Mouse (Mus musculus) telencephalon, adult 2 months (tissue): ENCODE data around the gene Zcchc7.
"Not testable (repeated sequence)": the region's sequence is repeated elsewhere in the genome, so short reads cannot be mapped to it uniquely, and the experiment has no call there.

ENCODE experiments used
- DNase-seq: peaks from one replicate; pipeline ENCODE4 v3.0.0-alpha.2; 2011; ENCODE audit warnings: low read depth, low spot score

Zcchc7 gene

DNA sequence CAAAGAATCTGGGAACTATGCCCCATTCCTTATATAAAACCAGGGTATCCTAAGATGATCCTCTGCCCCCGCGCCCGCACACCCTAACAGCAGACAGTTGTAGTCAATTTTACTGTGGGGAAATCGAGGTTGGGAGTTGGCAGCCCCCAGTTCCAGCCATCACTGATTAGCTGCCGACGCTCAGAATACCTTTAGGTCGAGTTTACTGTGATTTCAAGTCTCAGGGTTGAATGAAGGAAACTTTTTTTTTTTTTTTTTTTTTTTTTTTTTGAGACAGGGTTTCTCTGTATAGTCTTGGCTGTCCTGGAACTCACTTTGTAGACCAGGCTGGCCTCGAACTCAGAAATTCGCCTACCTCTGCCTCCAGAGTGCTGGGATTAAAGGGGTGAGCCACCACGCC lies 1.5 kb downstream of the Zcchc7 start:
- DNase-seq: not testable (repeated sequence)

DNA sequence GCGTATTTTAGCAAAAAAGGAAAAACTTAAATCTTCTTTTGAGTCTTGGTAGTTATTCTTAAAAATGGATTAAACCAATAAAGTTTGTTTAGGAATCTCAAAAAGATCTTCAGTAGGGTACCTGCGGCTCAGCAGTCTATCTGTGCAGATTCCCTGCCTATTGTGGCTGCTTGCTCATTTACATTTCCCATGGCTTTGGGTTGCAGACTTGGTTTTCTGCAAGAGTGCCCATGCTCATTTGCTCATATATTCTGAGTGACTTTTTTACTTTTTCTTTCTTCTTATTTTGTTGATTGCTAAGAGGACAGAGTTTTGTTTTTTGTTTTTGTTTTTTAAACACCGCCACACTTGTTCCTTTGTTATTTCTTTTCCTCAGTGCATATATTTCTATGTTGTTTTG lies 19.2 kb downstream of the Zcchc7 start:
- DNase-seq: no peak

GRCm38 (mm10) chr4:44776651-44777050 lies 21.0 kb downstream of the Zcchc7 start:
- no peak for DNase-seq

- DNase-seq: no peak
Measured at GRCm38 (mm10) chr4:44777101-44777500, 21.4 kb downstream of the Zcchc7 start.

DNA sequence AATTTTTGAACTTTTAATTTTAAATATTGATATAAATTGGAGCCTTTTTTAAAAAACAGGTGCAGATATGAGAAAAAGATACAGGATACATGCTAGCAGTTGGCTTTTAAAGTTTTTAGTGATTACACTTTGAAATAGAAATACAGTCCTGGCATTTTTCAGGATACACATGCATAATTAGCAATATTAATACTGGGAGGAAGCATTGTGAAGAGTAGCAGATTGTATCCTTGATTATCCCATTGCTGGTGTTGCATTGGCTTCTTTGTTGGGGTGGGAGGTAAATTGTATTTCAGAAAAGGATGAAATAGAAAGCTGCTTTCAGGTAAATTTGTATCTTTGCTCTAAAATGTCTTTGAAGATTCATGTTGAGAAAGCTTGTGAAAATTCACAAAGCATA lies 22.0 kb downstream of the Zcchc7 start:
- no peak for DNase-seq

DNA sequence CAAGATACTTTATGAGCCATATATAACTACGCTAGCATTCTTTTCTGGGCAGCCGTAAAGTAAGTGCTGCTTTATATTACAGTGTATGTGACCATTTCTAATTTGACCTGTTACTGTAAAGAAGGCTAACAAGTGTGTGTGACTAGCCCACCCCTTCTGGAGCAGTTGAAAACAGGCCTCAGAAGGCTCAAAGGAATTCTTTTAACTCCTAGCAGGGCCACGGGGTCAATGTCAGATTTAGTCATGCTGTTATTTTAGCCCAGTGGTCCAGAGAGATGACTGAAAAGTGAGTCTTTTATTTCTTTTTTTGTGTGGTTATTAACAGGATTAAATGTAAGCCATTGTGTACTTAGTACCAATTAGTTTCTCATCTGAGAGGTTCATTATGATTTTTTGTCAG lies 22.6 kb downstream of the Zcchc7 start:
- DNase-seq: no peak

GRCm38 (mm10) chr4:44780462-44781157 lies 24.9 kb downstream of the Zcchc7 start:
- DNase-seq: no peak

- DNase-seq: no peak
Measured at GRCm38 (mm10) chr4:44781494-44781893, 25.8 kb downstream of the Zcchc7 start.

GRCm38 (mm10) chr4:44783566-44784292 lies 28.1 kb downstream of the Zcchc7 start:
- DNase-seq: no peak

- no peak for DNase-seq
Measured at GRCm38 (mm10) chr4:44812855-44813254, 57.2 kb downstream of the Zcchc7 start.

DNA sequence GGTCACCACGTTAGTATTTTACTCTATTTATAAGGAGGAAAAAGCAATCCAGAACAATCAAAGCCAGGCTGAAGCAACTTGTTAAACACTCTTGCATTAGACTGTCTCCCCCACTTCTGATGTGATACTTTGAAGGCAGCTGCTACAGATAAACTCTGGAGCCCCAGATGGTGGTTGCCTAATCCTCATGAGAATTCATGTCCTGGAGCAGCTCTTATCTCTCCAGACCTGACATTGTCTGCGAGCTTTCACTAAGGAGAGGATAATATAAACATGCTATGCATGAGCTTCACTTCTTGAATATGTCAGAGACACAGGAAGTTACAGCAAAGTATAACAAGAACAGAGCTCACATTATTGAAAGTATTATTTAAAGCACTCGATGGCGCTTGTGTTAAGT lies 58.1 kb downstream of the Zcchc7 start:
- DNase-seq: no peak

GRCm38 (mm10) chr4:44816584-44816983 lies 60.9 kb downstream of the Zcchc7 start:
- DNase-seq: no peak

DNA sequence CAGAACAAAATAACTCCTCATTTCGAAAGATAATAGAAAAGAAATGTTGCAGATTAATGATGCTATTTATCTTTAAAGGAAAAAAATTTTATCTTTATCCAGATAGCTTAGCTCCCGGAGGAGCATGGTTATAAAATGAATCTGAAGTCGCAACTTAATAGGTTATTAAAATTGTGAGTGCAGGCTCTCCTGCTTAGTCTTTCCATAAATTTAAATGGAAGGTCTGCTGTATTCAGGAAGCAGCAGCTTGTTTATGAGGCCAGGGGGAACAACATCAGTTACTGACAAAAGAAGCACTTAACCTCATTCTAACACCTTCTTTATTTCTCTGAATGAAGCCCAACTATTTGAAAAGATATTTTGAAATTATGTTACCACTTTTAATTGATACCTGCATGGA lies 74.9 kb downstream of the Zcchc7 start:
- no peak for DNase-seq

DNA sequence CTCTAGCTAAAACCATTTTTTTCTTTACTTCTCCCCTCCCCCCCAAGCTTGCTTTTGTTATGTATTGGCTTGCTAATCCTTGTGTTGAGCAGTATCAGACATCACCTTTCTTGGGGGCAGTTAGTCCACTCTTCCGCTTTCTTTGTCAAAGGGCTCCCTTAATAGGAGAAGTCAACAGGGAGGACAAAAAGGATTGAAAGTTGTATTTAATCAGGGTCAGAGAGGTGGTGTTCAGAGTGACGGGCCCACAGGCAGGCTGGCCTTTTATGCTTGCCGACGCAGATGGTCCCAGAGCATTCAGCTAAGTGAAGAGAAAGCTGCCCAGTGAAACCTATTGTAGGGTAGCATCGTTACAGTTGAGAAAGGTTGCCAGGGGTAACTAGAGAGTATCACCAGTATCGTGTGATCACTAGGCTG lies 96.2 kb downstream of the Zcchc7 start:
- DNase-seq: no peak

DNA sequence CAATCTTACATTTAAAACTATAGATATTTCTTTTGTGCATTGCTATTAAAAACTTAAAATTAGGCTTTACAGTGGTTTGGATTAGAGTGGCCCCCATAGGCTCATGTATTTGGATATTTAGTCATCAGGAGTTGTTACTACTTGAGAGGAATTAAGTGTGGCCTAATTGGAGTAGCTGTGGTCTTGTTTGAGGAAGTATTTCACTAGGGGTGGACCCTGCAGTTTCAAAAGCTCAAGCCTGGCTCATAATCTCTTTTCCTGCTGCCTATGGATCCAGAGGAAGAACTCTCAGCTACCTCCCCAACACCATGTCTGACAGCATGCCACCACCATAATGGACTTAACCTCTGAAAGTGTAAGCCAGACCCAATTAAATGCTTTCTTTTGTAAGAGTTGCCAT lies 115.9 kb downstream of the Zcchc7 start:
- no peak for DNase-seq

- DNase-seq: no peak
Measured at GRCm38 (mm10) chr4:44872048-44872447, 116.4 kb downstream of the Zcchc7 start.

DNA sequence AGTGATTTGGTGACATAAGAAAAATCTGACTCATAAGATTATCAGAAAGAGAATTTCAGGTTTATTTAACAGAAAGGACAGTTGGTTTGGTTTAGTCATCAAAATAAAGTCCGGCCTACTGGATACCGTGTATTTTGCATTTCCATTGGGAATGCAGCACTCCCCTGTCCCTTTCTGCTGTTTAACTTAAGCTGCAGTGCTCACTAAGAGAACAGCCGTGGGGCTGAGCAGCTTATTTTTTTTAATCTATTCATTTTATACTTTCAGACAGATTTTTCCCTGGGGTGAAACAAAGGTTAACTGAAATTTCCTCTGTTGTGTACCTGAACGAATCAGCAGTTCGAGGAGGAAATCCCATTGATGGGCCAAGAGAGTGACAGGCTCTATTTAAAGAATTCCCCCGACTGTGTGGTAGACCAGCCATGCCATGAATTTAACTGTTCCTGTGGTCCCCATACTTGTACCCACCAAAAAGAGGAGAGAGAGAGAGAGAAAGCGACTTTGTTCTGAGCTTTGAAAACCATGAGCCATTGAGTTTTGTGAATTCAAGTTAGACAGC lies 124.5 kb downstream of the Zcchc7 start:
- no peak for DNase-seq

DNA sequence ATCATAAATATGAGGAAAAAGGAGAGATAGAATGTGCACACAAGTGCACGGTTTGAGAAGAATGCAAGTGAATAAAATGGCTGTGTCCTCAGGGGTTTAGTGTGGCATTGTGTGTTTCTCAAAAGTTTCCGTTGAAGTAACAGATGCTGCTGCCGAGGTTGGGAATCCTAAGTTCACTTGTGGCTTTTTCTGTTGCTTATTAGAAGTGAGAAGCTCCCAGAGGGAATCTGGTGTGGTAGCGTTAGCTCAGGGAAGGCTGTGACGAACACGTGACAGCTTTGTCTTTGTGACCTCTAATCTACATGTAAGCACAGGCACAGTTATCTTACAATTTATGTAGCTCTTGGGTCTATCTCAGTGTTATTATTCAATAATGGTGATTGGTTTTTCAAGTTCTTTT lies 130.5 kb downstream of the Zcchc7 start:
- DNase-seq: no peak

DNA sequence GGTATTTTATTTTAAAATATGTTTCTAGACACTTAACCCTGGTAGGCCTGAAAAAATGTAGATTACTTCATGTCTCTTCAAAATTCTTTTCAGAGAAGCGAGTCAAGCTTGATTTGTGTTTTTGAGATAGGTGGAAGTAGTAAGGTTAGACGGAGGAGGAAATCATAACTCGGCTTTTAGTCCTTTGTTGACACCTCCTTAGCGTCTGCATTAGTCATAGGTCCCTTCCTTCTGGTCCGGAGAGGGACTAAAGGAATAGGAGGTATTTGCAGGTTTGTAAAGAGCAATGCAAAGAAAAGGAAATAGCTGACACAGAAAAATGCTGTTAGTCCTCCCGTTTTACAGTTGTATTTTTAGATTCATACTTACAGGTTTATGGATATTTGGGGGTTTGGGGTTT lies 135.7 kb downstream of the Zcchc7 start:
- DNase-seq: no peak

DNA sequence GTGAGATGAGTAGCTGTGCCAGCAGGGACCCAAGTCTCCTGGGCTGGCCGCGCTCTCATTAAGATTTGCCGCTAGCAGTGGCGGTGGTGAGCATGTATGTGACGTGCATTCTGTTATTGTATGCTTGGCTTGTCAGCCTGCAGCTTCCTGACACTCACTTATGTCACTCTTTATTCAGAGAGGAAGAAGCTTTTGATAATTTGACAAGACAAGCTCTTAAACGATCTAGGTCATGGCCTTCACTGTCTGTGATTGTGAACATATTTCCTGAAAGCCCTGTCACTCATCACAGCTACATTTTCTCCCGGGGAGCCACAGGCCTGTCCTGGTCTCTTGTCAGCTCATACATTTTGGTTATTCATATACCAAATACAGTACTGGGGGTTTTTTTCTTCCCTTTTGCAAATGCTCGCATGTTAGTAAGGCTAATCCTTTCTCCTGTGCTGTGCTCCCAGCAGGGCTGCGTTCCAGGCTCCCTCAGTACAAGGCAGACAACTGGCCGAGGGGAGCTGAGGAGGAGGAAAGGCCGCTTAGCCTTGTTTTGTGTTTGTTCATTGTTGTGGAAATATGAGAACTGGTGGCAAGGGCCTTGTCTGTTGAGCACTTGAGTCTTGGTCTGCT lies 150.1 kb downstream of the Zcchc7 start:
- no peak for DNase-seq

- no peak for DNase-seq
Measured at GRCm38 (mm10) chr4:44906399-44906798, 150.7 kb downstream of the Zcchc7 start.

DNA sequence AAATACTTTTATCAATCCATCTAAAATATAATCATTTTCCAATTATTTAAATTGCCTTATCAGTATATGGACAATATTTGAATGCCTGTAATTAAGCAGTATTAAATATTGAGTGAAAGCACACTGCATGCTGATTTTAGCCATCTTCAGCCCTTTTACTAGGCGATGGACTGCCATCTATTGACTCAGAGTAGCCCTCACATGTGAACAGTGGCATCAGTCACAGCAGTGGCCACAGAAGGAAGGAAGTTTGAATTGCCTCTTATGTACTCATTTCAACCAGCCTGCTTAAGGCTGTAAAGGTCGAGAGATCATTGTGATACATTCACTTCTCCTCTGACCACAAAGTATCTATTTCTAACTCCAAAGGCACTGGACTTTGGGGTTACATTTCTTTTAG lies 154.4 kb downstream of the Zcchc7 start:
- DNase-seq: no peak

- DNase-seq: no peak
Measured at GRCm38 (mm10) chr4:44910857-44911256, 155.2 kb downstream of the Zcchc7 start.
